Mouse (Mus musculus) urinary bladder, postnatal 14 days (tissue): ENCODE data around the gene Tcf25.
"Not testable (repeated sequence)": the region's sequence is repeated elsewhere in the genome, so short reads cannot be mapped to it uniquely, and the experiment has no call there.

Experiments used
- DNase-seq: peaks from one replicate; pipeline ENCODE4 v3.0.0; 2021; ENCODE audit warnings: low spot score

Tcf25 gene

DNA sequence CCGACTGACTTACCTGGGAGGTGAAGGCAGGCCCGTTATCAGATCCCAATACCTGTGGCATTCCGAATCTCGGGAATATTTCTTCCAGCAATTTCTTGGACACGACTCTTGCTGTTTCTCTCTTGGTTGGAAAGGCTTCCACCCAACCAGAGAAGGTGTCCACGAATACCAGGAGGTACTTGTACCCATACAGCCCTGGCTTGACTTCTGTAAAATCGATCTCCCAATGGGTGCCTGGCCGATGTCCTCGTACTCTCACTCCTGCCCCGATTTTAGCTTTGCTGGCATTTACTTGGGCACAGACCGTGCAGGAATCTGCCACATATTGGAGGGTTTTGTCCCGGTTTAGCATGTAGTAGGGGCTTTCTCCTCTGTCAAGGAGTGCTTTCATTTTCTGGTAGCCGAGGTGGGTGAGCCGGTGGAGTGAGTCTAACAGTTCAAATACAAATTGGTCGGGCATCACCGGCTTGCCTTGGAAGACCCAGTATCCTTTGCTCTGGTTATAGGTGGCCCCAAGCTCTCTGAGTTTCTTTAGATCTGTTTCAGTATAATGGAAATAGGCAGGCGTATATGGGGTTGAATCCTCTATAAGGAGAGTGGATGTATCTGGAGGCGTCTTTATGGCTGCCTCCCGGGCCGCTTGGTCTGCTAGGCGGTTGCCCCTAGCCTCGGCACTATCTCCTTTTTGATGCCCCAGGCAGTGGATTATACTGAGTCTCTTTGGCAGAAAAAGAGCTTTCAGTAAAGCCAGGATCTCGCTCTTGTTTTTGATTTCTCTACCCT lies 55.6 kb downstream of the Tcf25 start:
- DNase-seq, result no peak

DNA sequence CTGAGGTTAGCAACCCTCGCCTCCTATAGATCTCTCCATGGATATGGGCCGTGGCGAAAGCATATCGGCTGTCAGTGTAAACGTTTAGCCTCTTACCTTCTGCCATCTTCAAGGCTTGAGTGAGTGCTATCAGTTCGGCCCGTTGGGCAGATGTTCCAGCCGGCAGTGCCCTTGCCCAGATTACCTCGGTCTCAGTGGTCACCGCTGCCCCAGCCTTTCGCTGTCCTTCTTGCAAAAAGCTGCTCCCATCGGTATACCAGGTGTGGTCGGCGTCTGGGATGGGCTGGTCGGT lies 56.1 kb downstream of the Tcf25 start:
- DNase-seq, result not testable (repeated sequence)

- not testable (repeated sequence) for DNase-seq
Measured at GRCm38 (mm10) chr8:123430936-123431335, 57.4 kb downstream of the Tcf25 start.

DNA sequence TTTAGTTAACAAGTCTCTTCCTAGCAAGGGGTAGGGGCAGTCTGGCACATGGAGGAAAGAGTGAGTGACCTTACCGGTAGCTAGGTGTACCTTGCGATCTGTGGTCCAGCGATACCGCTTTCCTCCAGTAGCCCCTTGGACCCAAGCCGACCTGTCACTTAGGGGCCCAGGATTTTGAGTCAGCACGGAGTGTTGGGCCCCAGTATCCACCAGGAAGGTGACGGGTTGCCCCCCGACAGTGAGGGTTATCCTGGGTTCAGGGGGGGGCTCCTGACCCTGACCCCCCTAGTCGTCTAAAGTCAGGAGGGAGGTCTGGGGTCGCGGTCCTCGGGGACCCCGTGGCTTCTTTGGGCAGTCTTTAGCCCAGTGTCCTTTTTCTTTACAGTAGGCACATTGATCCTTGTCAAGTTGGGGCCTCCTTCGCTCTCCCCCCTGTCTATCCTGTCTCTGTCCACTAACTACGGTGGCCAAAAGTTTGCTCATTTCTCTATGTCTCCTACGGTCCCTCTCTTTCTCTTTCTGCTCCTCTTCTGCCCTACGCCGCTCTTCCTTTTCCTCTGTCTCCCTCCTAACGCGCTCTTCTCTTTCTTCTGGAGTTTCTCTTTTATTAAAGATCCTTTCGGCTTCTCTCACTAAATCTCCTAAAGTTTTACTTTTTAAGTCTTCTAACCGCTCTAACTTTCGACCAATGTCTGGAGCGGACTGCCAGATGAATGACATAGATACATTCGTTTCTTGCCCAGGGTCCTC lies 58.2 kb downstream of the Tcf25 start:
- DNase-seq, result no peak

DNA sequence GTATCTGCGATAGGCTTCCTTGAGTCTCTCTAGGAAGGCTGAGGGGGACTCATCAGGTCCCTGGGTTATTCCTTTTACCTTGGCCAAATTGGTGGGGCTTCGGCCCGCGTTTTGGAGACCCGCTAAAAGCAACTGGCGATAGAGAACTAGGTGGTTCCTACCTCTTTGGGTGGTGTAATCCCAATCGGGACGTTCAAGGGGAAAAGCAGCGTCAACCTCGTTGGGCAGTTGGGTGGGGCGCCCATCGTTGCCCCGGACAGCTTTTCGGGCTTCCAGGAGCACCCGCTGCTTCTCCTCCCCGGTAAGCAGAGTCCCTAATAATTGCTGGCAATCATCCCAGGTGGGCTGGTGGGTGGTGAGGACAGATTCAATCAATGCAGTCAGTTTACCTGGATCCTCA lies 58.8 kb downstream of the Tcf25 start:
- DNase-seq, result no peak

DNA sequence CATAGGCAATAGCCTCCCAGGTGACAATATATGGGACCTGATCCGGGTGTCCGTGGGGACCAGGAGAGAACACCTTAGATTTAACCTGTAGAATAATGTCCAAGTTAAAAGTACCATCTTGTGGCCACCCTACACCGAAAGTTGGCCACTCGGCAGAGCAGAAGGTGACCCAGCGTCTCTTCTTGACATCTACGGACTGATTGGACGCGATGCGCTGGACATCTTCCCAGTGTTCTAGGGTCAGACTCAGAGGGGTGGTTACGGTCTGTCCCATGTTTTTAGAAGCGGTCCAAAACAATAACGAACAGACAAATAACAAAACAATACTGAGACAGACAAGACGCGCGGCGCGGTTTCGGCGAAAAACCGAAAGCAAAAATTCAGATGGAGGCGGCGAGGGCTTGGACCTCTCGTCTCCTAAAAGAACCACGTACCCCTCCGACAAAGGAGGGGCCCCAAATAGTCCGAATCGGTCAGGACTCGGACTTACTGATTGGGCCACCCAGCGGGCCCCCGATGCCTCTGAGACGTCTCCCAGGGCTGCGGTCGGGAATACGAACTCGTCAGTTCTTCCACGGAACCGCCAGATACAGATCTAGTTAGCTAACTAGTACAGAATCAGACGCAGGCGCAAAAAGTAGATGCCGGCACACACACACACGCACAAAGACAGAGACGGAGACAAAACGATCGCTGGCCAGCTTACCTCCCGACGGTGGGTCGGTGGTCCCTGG lies 59.9 kb downstream of the Tcf25 start:
- DNase-seq, result not testable (repeated sequence)

DNA sequence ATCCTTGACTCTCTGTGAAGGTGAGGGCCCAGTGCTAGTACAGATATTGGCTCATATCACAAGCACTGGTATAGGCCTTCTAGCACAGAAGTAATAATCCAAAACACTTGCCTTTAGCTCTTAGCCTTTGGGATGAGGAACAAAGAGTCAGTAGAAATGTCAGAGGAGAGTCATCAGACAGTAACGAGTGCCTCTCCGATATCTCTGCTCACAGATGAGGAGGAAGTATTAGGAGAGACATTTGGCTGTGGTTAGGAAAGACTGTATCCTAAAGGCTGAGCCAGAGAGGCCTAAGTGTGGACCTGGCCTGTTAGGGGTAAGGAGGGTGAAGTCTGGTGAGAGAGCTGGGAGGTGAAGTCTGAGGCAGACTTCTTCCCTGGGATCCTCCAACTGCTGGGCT lies 68.2 kb downstream of the Tcf25 start:
- no peak for DNase-seq

GRCm38 (mm10) chr8:123442351-123442750 lies 68.8 kb downstream of the Tcf25 start:
- no peak for DNase-seq

- DNase-seq, result peak; percentile 95
Measured at GRCm38 (mm10) chr8:123442871-123443575, 69.5 kb downstream of the Tcf25 start.

DNA sequence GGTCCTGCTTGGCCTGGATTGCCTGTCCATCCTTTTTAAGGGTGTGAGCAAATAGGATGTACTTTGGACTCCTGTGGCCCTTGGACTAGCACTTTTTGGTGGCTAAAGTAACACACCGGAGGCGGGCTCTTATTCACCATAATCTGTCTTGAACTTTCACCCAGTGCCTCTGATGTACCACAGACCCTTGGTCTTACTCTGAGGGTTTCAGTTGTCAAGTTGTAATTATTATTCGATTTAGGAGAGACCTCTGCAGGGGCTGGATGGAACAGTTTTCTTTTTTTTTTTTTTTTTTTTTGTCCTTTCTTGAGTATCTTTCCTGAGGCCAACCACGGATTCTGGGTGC lies 70.0 kb downstream of the Tcf25 start:
- DNase-seq, result no peak

DNA sequence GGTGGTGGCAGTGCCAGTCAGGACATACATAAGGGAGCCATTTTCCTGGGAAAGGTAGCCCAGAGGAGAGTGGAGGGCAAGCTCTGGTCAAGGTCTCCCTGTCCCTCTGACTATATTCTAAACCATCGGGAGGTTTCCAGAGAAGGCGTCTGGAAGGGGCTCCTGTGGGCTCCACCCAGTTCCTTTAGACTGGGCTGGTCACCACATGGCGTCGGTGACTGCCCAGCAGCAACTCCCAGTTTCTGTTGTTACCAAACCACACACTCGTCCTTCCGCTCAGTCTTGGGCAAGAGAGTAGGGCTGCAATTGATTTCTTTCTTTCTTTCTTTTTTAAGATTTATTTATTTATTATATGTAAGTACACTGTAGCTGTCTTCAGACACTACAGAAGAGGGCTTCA lies 70.6 kb downstream of the Tcf25 start:
- no peak for DNase-seq

DNA sequence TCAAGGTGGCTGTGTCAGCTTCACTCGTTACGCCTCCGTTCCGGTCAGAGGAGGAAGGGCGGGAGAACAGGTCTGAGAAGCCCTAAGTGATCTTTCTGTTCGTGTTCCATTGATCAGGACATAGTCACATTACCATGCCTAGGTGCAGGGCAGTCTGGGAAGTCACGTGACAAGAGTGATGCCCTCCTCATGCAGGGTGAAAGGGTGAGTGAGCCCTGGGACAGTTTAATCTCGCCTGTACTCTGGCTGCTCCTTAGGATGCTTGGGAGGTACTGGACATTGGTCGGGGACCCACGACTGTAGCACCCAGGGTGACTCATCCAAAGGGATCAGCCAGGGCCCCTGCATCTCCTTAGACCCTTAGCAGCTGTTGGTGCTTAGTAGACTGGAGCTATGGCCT lies 72.4 kb downstream of the Tcf25 start:
- no peak for DNase-seq

- DNase-seq, result no peak
Measured at GRCm38 (mm10) chr8:123446799-123447198, 73.2 kb downstream of the Tcf25 start.

DNA sequence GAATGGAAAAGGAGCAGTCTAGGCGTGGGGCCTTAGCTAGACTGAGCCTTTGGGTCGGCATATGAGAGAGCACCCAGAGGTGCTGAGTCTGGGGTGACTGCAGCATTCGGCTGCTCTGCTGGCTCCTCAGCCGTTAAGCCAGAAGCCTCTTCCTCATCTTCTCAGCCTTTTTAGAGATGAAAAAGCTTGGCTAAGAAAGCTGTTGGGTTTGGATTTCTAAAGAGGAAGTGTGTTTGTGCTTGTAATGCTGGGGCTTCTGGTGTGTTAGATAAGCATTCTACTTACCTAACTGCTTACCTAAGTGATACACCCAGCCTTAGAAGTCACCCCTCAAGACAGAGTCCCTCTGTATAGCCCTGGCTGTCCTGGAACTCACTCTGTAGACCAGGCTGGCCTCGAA lies 77.2 kb downstream of the Tcf25 start:
- DNase-seq, result no peak

GRCm38 (mm10) chr8:123451747-123452146 lies 78.2 kb downstream of the Tcf25 start:
- DNase-seq, result not testable (repeated sequence)

DNA sequence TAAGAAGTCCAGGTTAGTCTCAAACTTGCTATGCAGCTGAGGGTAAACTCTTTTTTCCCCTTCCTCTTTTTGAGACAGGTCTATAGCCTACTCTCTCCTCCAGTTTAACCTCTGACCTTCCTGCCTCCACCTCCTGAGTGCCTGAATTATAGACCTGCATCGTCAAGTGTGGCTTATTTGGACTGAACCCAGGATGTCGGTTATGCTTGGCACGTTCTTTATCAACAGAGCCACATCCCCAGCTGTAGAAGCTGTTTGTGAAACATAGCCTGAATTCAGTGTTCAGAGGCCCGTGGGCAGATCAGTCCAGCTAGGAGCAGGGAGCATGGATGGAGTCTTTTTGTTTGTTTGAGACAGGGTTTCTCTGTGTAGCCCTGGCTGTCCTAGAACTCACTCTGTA lies 78.6 kb downstream of the Tcf25 start:
- no peak for DNase-seq

DNA sequence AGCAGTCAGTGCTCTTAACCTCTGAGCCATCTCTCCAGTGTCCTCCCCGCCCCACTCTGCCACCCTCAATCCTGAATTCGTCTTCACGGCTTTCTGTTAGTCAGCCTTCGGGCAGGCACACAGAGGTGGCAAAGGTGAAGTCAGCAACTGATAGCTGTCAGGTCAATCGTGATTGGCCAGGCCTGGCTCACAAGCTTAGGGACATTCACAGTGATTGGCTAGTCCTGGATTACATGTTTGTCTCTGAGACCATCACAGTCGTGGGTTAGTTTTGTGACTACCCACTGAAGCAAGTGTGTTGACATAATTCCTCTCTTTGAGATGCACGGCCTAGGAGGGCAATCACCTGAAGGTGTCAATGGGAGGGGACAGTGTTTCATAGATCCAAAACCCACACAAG lies 79.7 kb downstream of the Tcf25 start:
- DNase-seq, result no peak
